Mouse (Mus musculus) hindbrain, embryonic 12.5 days (tissue): ENCODE results near the gene Adam19. TPM values are rescaled to one million over a fixed set of nuclear protein-coding genes. Genes with fewer than 3 reads are reported as not detected.

Source experiments
- ATAC-seq: fragments of 200-750 bp; cut with Nextera tagmentation; 2 replicates; pipeline ENCODE4 v1.8.0; 2017; ENCODE audit warnings: moderate TSS enrichment; ENCODE audit not compliant: low FRiP score
- H3K27ac ChIP-seq: fragments of 300-500 bp; sonication (generic); 2 replicates; pipeline ENCODE4 v1.5.1; 2016; ENCODE audit warnings: mild to moderate bottlenecking
- H3K27me3 ChIP-seq: fragments of 300-500 bp; sonication (generic); 2 replicates; pipeline ENCODE4 v1.6.1; 2016; ENCODE audit warnings: mild to moderate bottlenecking
- H3K36me3 ChIP-seq: fragments of 300-500 bp; sonication (generic); 2 replicates; pipeline ENCODE4 v1.6.1; 2016; ENCODE audit warnings: mild to moderate bottlenecking
- H3K4me1 ChIP-seq: fragments of 300-500 bp; sonication (generic); 2 replicates; pipeline ENCODE4 v1.6.1; 2016
- H3K4me2 ChIP-seq: fragments of 300-500 bp; sonication (generic); replicated peaks from 2 replicates; pipeline ENCODE4 v1.6.1; 2016; ENCODE audit warnings: mild to moderate bottlenecking
- H3K4me3 ChIP-seq: fragments of 300-500 bp; sonication (generic); 2 replicates; pipeline ENCODE4 v1.5.1; 2016; ENCODE audit warnings: mild to moderate bottlenecking
- H3K9ac ChIP-seq: fragments of 300-500 bp; sonication (generic); 2 replicates; pipeline ENCODE4 v1.6.1; 2016; ENCODE audit warnings: mild to moderate bottlenecking, moderate library complexity
- H3K9me3 ChIP-seq: fragments of 300-500 bp; sonication (generic); replicated peaks from 2 replicates; pipeline ENCODE4 v1.6.1; 2016; ENCODE audit warnings: mild to moderate bottlenecking
- WGBS: fragments of 180-500 bp; shearing (Covaris S2); methylation state at CpG from one replicate; pipeline ENCODE4 v1.1.7; 2016; 5-methylcytosine and 5-hydroxymethylcytosine counted together
- polyA plus RNA-seq: library from polyadenylated mRNA; unstranded; fragments of >200 nt; fragmentation: Nextera tagmentation; extraction: Ambion mirVana; gene quantifications from 2 replicates; pipeline ENCODE4 v1.2.1, GENCODE M21; 2016

Adam19 gene
- polyA plus RNA-seq, 1 experiment from 2014 or later = 17.3 TPM

GRCm38 (mm10) chr11:46083405-46083804 lies 27.6 kb downstream of the Adam19 start:
- no peak for ATAC-seq
- 66% methylated on average over 3 of the region's 3 CpGs for WGBS
- Histone ChIP-seq H3K36me3 (peaks cover 9% of the 10 kb centered on the region; the same call in 1 of the 2 replicates), H3K27ac (no peak overlapping the region), H3K9ac (no peak overlapping the region), H3K27me3 (no peaks in the 10 kb centered on the region), H3K4me1 (no peaks in the 10 kb centered on the region; the same call in 1 of the 2 replicates), H3K4me3 (no peak overlapping the region), H3K9me3 (no peaks in the 10 kb centered on the region), H3K4me2 (no peak overlapping the region)

- ATAC-seq = no peak
- no peaks in the 10 kb centered on the region; the same call in 1 of the 2 replicates for H3K4me1 ChIP-seq
- WGBS = 92% methylated on average over 11 of the region's 11 CpGs
- no peak overlapping the region for H3K4me3 ChIP-seq
- no peaks in the 10 kb centered on the region for H3K27me3 ChIP-seq
- 0 out of 2 replicates have a peak, but pooled peaks cover 5% of the 10 kb centered on the region for H3K36me3 ChIP-seq
- H3K9me3 ChIP-seq = no peaks in the 10 kb centered on the region
- H3K4me2 ChIP-seq = no peak overlapping the region
- no peak overlapping the region for H3K27ac ChIP-seq
- H3K9ac ChIP-seq = no peak overlapping the region
Measured at GRCm38 (mm10) chr11:46083835-46084444, 28.1 kb downstream of the Adam19 start.

- Histone ChIP-seq H3K4me3 (no peak overlapping the region), H3K4me1 (no peaks in the 10 kb centered on the region; the same call in 1 of the 2 replicates), H3K27me3 (no peaks in the 10 kb centered on the region), H3K9me3 (no peaks in the 10 kb centered on the region), H3K4me2 (no peak overlapping the region), H3K36me3 (0 out of 2 replicates have a peak, but pooled peaks cover 5% of the 10 kb centered on the region), H3K9ac (no peak overlapping the region), H3K27ac (no peak overlapping the region)
- WGBS = 76% methylated on average over 3 of the region's 3 CpGs
- ATAC-seq = no peak
Measured at GRCm38 (mm10) chr11:46084568-46084967, 28.8 kb downstream of the Adam19 start.

GRCm38 (mm10) chr11:46085398-46086163 lies 29.8 kb downstream of the Adam19 start:
- Histone ChIP-seq H3K9me3 (no peaks in the 10 kb centered on the region), H3K4me1 (no peaks in the 10 kb centered on the region; the same call in 1 of the 2 replicates), H3K4me3 (no peak overlapping the region), H3K9ac (no peak overlapping the region), H3K27me3 (no peaks in the 10 kb centered on the region), H3K4me2 (no peak overlapping the region), H3K36me3 (0 out of 2 replicates have a peak, but pooled peaks cover 5% of the 10 kb centered on the region), H3K27ac (no peak overlapping the region)
- 93% methylated on average over 10 of the region's 10 CpGs for WGBS
- no peak for ATAC-seq

GRCm38 (mm10) chr11:46086446-46086845 lies 30.7 kb downstream of the Adam19 start:
- Histone ChIP-seq H3K27ac (no peak overlapping the region), H3K4me1 (no peaks in the 10 kb centered on the region; the same call in 1 of the 2 replicates), H3K4me2 (no peak overlapping the region), H3K9ac (no peak overlapping the region), H3K4me3 (no peak overlapping the region), H3K27me3 (no peaks in the 10 kb centered on the region), H3K9me3 (no peaks in the 10 kb centered on the region), H3K36me3 (0 out of 2 replicates have a peak, but pooled peaks cover 5% of the 10 kb centered on the region)
- no peak for ATAC-seq
- 89% methylated on average over 3 of the region's 3 CpGs for WGBS

GRCm38 (mm10) chr11:46089081-46089713 lies 33.4 kb downstream of the Adam19 start:
- Histone ChIP-seq H3K4me3 (no peak overlapping the region), H3K9ac (no peak overlapping the region), H3K27me3 (no peaks in the 10 kb centered on the region), H3K9me3 (no peaks in the 10 kb centered on the region), H3K36me3 (0 out of 2 replicates have a peak, but pooled peaks cover under 1% of the 10 kb centered on the region), H3K4me2 (no peak overlapping the region), H3K4me1 (no peaks in the 10 kb centered on the region; the same call in 1 of the 2 replicates), H3K27ac (no peak overlapping the region)
- no peak for ATAC-seq
- 69% methylated on average over 4 of the region's 4 CpGs for WGBS

GRCm38 (mm10) chr11:46090036-46090725 lies 34.4 kb downstream of the Adam19 start:
- Histone ChIP-seq H3K9me3 (no peaks in the 10 kb centered on the region), H3K27ac (no peak overlapping the region), H3K4me3 (no peak overlapping the region), H3K4me2 (no peak overlapping the region), H3K4me1 (no peaks in the 10 kb centered on the region), H3K9ac (no peak overlapping the region), H3K27me3 (no peaks in the 10 kb centered on the region), H3K36me3 (no peaks in the 10 kb centered on the region)
- no peak for ATAC-seq
- WGBS = 88% methylated on average over 10 of the region's 10 CpGs

- Histone ChIP-seq H3K27me3 (no peaks in the 10 kb centered on the region), H3K9ac (no peak overlapping the region), H3K4me3 (no peak overlapping the region), H3K27ac (no peak overlapping the region), H3K36me3 (no peaks in the 10 kb centered on the region), H3K4me1 (0 out of 2 replicates have a peak, but pooled peaks cover 3% of the 10 kb centered on the region), H3K9me3 (no peaks in the 10 kb centered on the region), H3K4me2 (no peak overlapping the region)
- 79% methylated on average over 10 of the region's 10 CpGs for WGBS
- ATAC-seq = no peak
Measured at GRCm38 (mm10) chr11:46090951-46091667, 35.3 kb downstream of the Adam19 start.

- Histone ChIP-seq H3K27ac (no peak overlapping the region), H3K4me3 (no peak overlapping the region), H3K9ac (no peak overlapping the region), H3K36me3 (no peaks in the 10 kb centered on the region), H3K27me3 (no peaks in the 10 kb centered on the region), H3K4me2 (no peak overlapping the region), H3K9me3 (no peaks in the 10 kb centered on the region), H3K4me1 (0 out of 2 replicates have a peak, but pooled peaks cover 3% of the 10 kb centered on the region)
- 90% methylated on average over 4 of the region's 4 CpGs for WGBS
- no peak for ATAC-seq
Measured at GRCm38 (mm10) chr11:46092121-46092520, 36.3 kb downstream of the Adam19 start.

GRCm38 (mm10) chr11:46095477-46096264 lies 39.9 kb downstream of the Adam19 start:
- no peak overlapping the region for H3K27ac ChIP-seq
- no peak for ATAC-seq
- H3K4me3 ChIP-seq = no peak overlapping the region
- H3K27me3 ChIP-seq = no peaks in the 10 kb centered on the region
- H3K9me3 ChIP-seq = no peaks in the 10 kb centered on the region
- H3K4me1 ChIP-seq = 0 out of 2 replicates have a peak, but pooled peaks cover 3% of the 10 kb centered on the region
- H3K4me2 ChIP-seq = no peak overlapping the region
- H3K9ac ChIP-seq = no peak overlapping the region
- 73% methylated on average over 9 of the region's 9 CpGs for WGBS
- peaks cover 11% of the 10 kb centered on the region for H3K36me3 ChIP-seq

GRCm38 (mm10) chr11:46096265-46096649 lies 40.5 kb downstream of the Adam19 start:
- Histone ChIP-seq H3K27me3 (no peaks in the 10 kb centered on the region), H3K4me3 (no peak overlapping the region), H3K36me3 (peaks cover 16% of the 10 kb centered on the region), H3K9me3 (no peaks in the 10 kb centered on the region), H3K9ac (no peak overlapping the region), H3K27ac (no peak overlapping the region), H3K4me2 (no peak overlapping the region), H3K4me1 (0 out of 2 replicates have a peak, but pooled peaks cover 3% of the 10 kb centered on the region)
- 94% methylated on average over 6 of the region's 6 CpGs for WGBS
- ATAC-seq = no peak
